Mouse (Mus musculus) myocyte (in vitro differentiated cells): ENCODE results near the gene Gk5.

ENCODE experiments used
- CEBPB ChIP-seq: IDR thresholded peaks from 2 replicates; pipeline ENCODE4 v1.6.1; 2011; ENCODE audit warnings: mild to moderate bottlenecking, moderate library complexity; ENCODE audit not compliant: poor library complexity, insufficient read depth, severe bottlenecking
- MAX ChIP-seq: IDR thresholded peaks from one replicate; pipeline ENCODE4 v1.6.1; 2011; ENCODE audit warnings: low read depth, mild to moderate bottlenecking, control low read depth
- MYOD1 ChIP-seq, 3 experiments: IDR thresholded peaks; one replicate each; pipeline ENCODE4 v1.6.1; 2011; ENCODE audit warnings: control low read depth in 2 of 3, low read depth in 2 of 3, mild to moderate bottlenecking in 2 of 3, moderate library complexity in 1 of 3; ENCODE audit not compliant: insufficient read length in 2 of 3, control insufficient read depth in 1 of 3
- POLR2A ChIP-seq: IDR thresholded peaks from one replicate; pipeline ENCODE4 v1.6.1; 2011; ENCODE audit warnings: low read depth, mild to moderate bottlenecking, control low read depth, moderate library complexity; ENCODE audit not compliant: insufficient read length
- POLR2AphosphoS2 ChIP-seq: IDR thresholded peaks from one replicate; pipeline ENCODE4 v1.6.1; 2011; ENCODE audit warnings: low read depth, control low read depth; ENCODE audit not compliant: insufficient read length
- TCF12 ChIP-seq: IDR thresholded peaks from one replicate; pipeline ENCODE4 v1.6.1; 2011; ENCODE audit warnings: mild to moderate bottlenecking, control low read depth; ENCODE audit not compliant: poor library complexity, insufficient read depth, severe bottlenecking
- USF1 ChIP-seq: IDR thresholded peaks from one replicate; pipeline ENCODE4 v1.6.1; 2011; ENCODE audit warnings: low read depth, mild to moderate bottlenecking, control low read depth, moderate library complexity

GRCm38 (mm10) chr9:96112879-96113361 is 6.2 kb upstream of the Gk5 start:
- TF ChIP-seq POLR2AphosphoS2, result no peak
- TF ChIP-seq USF1, result no peak
- no peak for TF ChIP-seq POLR2A
- TF ChIP-seq MYOD1 (IDR thresholded peaks at IDR 0.05; ENCODE audit: control insufficient read depth in 1 of 3, insufficient read length in 2 of 3, low read depth in 2 of 3), result no peak
- no peak for TF ChIP-seq CEBPB
- no peak for TF ChIP-seq MAX
- no peak for TF ChIP-seq TCF12
